Mouse (Mus musculus) kidney, embryonic 16.5 days (tissue): ENCODE results near the gene Mllt10. TPM values are rescaled to one million over a fixed set of nuclear protein-coding genes. Genes with fewer than 3 reads are reported as not detected.

ENCODE experiments used
- ATAC-seq: fragments of 200-750 bp; cut with Nextera tagmentation; 2 replicates; pipeline ENCODE4 v1.8.0; 2017; ENCODE audit warnings: moderate TSS enrichment; ENCODE audit not compliant: low FRiP score, low TSS enrichment
- H3K27ac ChIP-seq: fragments of 300-500 bp; sonication (generic); 2 replicates; pipeline ENCODE4 v1.5.1; 2014; ENCODE audit warnings: low read length
- H3K27me3 ChIP-seq: fragments of 300-500 bp; sonication (generic); 2 replicates; pipeline ENCODE4 v1.6.1; 2014; ENCODE audit warnings: low read length, control low read depth, mixed read lengths; ENCODE audit not compliant: insufficient read depth
- H3K36me3 ChIP-seq: fragments of 300-500 bp; sonication (generic); 2 replicates; pipeline ENCODE4 v1.6.1; 2014; ENCODE audit warnings: low read length, control low read depth, mixed read lengths; ENCODE audit not compliant: insufficient read depth
- H3K4me1 ChIP-seq: fragments of 300-500 bp; sonication (generic); 2 replicates; pipeline ENCODE4 v1.6.1; 2014; ENCODE audit warnings: low read length, control low read depth, mixed read lengths; ENCODE audit not compliant: insufficient read depth
- H3K4me2 ChIP-seq: fragments of 300-500 bp; sonication (generic); replicated peaks from 2 replicates; pipeline ENCODE4 v1.6.1; 2014; ENCODE audit warnings: low read depth, low read length
- H3K4me3 ChIP-seq: fragments of 300-500 bp; sonication (generic); 2 replicates; pipeline ENCODE4 v1.5.1; 2014; ENCODE audit warnings: mild to moderate bottlenecking, low read length
- H3K9ac ChIP-seq: fragments of 300-500 bp; sonication (generic); replicated peaks from 2 replicates; pipeline ENCODE4 v1.6.1; 2014; ENCODE audit warnings: low read length
- H3K9me3 ChIP-seq: fragments of 300-500 bp; sonication (generic); 2 replicates; pipeline ENCODE4 v1.6.1; 2016; ENCODE audit warnings: low read length, control low read depth
- WGBS: fragments of 180-500 bp; shearing (Covaris S2); extraction: QIAGEN DNeasy Blood & Tissue Kit; methylation state at CpG from one replicate; pipeline ENCODE4 v1.1.7; 2014; 5-methylcytosine and 5-hydroxymethylcytosine counted together
- polyA plus RNA-seq: library from polyadenylated mRNA; unstranded; fragments of >200 nt; fragmentation: Nextera tagmentation; extraction: Ambion mirVana; gene quantifications from 2 replicates; pipeline ENCODE4 v1.2.1, GENCODE M21; 2015

The Mllt10 gene
- polyA plus RNA-seq, 1 experiment from 2014 or later, result 63.4 TPM

DNA sequence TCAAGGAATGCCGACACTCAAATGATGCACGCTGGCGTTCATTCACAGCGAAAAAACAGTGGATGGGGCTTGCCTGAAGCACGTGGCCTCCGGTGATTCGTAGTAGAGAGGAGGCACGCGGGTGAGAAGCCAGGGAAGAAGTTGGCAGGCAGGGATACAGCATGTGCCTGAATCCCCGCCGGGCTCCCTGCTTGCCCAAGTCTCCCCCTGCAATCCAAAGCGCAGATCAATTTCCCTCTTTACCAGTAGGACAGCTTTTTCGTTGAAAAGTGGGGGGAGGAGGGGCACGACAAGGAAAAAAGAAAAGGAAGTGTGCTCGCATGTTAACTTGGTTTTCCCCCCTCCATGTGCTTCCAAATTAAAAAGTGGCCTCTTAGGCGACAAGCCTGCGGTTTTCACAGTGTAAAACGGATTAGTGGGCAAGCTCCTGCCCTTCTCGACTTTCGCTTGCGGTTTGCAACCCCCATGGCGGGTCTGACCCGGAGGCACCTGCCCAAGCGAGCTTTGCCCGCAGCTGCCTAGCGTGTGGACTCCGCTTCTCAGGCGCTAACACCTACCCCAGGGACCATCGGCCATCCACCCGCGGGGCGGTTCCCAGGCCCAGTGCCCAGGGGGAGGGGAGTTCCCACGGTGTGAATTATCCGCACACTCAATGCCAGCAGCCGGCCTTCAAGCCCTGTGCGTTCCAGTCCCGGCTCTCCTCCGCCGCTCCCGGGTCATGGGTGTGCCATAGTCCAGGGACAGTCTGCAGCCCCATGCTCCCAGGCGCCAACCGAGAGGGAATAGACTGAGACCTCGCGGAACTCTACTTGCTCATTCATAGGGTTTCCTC lies 28.7 kb upstream of the Mllt10 start:
- H3K36me3 ChIP-seq, result no peaks in the 10 kb centered on the region
- H3K27ac ChIP-seq, result peak overlapping the region; percentile 71
- peak overlapping the region; percentile 77 for H3K9ac ChIP-seq
- peak; percentile 29; the same call in 1 of the 2 replicates for ATAC-seq
- no peaks in the 10 kb centered on the region for H3K27me3 ChIP-seq
- whole genome bisulfite sequencing, result under 1% methylated on average over 44 of the region's 44 CpGs
- no peaks in the 10 kb centered on the region for H3K9me3 ChIP-seq
- H3K4me1 ChIP-seq, result peaks cover 25% of the 10 kb centered on the region
- H3K4me3 ChIP-seq, result peak overlapping the region; percentile 61
- peak overlapping the region; percentile 90 for H3K4me2 ChIP-seq

DNA sequence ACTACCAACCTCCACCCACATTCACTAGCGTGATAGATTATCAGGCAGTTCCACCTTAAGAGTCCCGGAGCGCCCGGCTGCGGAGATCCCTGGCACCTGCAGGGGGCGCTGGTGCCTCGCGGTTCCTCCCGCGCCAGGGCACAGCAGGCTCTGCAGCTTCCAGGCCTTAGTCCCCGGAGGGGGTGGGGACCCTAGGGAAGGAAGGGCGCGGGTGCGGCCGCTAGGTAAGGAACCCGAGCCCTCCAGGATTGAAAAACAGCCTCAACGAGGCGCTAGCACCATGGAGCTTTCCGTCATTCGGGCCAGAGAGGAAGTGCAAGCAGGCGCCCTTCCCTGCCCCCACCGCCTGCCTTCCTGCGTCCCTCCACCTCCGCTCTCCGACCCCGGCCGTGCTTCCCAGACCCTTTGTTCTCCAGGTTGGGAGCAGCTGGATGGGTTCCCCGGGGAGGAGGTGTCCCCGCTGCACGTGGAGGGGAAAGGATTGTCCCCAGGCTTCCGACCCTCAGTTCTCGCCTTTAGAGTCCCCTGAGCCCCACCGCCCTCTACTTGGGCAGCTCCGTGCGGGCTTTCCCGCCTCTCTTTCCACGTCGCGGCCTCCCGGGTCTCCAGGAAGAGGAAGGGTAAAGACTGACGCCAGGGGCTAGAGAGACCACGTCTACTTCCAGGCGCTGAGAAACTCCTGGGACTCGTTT lies 27.4 kb upstream of the Mllt10 start:
- H3K9ac ChIP-seq, result peak overlapping the region; percentile 75
- under 1% methylated on average over 40 of the region's 44 CpGs for WGBS
- H3K9me3 ChIP-seq, result no peaks in the 10 kb centered on the region
- peak overlapping the region; percentile 90 for H3K4me2 ChIP-seq
- peaks cover 34% of the 10 kb centered on the region for H3K4me1 ChIP-seq
- no peaks in the 10 kb centered on the region for H3K36me3 ChIP-seq
- no peaks in the 10 kb centered on the region for H3K27me3 ChIP-seq
- H3K27ac ChIP-seq, result peak overlapping the region; percentile 100
- ATAC-seq, result peak; percentile 94
- H3K4me3 ChIP-seq, result peak overlapping the region; percentile 61

DNA sequence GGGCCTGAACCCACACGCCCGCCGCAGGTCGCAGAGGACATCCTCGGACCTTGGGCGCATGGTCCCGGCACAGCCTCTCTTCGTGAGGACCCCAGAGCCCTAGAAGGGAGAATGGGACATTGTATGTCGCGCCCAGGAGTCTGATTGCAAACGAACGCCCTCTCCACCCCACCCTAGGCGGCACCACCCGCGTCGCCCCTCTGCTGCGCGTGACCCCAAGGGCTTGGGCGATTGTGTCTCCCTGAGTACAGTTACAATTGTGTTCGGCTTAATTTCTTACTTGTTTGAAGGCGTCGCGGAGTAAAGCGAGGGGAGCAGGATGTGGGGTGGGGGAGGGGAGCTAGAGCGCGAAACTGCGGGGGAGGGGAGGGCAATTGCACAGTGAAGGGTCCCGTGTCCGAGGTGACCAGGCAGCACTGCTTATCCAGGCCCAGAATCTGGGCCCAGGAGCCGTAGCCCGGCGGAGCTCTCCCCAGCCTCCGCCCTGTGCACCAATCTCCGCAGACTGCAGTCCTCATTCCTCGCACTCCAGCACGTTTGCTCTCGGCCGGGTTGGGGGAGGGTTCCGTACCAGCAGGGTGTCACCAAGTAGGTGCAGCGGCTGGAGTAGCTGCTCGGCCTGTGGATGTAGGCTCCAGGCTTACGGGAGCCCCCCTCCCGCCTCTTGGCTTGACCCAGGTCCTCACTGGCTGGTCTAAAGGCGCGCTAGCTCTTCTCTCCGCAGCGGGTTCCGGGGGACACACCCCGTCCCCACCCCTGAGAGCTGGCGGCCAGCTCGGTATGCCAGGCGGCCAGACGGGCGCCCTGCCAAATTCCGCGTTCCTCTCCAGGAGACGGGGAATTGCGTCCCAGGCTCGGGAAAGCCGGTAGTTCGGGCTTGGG lies 26.7 kb upstream of the Mllt10 start:
- peak; percentile 74 for ATAC-seq
- under 1% methylated on average over 61 of the region's 61 CpGs for WGBS
- no peaks in the 10 kb centered on the region for H3K27me3 ChIP-seq
- H3K4me3 ChIP-seq, result peak overlapping the region; percentile 61
- no peaks in the 10 kb centered on the region for H3K9me3 ChIP-seq
- peak overlapping the region; percentile 100 for H3K27ac ChIP-seq
- H3K4me2 ChIP-seq, result peak overlapping the region; percentile 90
- peaks cover 42% of the 10 kb centered on the region for H3K4me1 ChIP-seq
- H3K36me3 ChIP-seq, result no peaks in the 10 kb centered on the region
- peak overlapping the region; percentile 75 for H3K9ac ChIP-seq

DNA sequence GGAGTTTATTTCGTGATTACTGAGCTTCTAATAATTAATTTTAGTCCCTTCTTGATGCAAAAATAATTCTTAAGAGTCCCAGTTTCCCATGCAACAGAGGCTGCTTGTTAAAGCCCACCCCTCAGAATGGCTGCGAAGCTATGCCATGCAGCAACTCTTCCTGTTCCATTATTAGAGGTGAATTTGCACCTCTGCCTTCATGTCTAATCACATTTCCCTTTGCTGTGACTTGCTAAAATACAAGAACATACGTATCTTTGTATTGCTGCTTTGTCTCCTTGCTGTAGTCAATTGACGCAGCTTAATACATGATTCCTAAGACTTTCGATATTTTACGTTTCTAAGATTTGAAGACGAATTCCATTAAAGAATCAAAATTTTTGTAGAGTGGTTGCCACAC lies 25.4 kb upstream of the Mllt10 start:
- Histone ChIP-seq H3K4me3 (no peak overlapping the region), H3K27me3 (no peaks in the 10 kb centered on the region), H3K4me2 (no peak overlapping the region), H3K27ac (no peak overlapping the region), H3K36me3 (no peaks in the 10 kb centered on the region), H3K4me1 (peaks cover 54% of the 10 kb centered on the region), H3K9ac (no peak overlapping the region), H3K9me3 (no peaks in the 10 kb centered on the region)
- WGBS, result 87% methylated on average over 7 of the region's 7 CpGs
- no peak for ATAC-seq

DNA sequence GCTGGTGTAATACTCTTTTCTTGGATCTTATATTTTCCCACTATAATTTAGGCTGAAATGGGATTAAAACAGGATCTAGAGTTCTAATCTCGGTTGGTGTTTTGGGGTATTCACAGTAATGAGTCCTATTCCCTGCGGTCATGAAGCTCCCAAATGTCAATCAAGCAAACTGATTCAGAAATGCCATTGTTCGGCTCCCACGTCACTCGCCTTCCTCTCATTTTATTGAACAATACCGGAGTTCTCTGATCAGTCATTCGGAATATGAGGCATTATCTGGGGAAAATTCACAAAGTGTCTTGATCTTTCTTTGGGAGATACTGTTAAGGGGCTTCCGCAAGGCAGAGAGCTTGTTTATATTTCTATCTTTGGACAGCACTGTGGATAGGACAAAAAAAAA lies 24.5 kb upstream of the Mllt10 start:
- Histone ChIP-seq H3K4me1 (peaks cover 50% of the 10 kb centered on the region), H3K4me3 (no peak overlapping the region), H3K27ac (no peak overlapping the region), H3K9me3 (no peaks in the 10 kb centered on the region), H3K36me3 (no peaks in the 10 kb centered on the region), H3K27me3 (no peaks in the 10 kb centered on the region), H3K9ac (no peak overlapping the region), H3K4me2 (peak overlapping the region; percentile 73)
- ATAC-seq, result no peak
- WGBS, result 54% methylated on average over 8 of the region's 8 CpGs

DNA sequence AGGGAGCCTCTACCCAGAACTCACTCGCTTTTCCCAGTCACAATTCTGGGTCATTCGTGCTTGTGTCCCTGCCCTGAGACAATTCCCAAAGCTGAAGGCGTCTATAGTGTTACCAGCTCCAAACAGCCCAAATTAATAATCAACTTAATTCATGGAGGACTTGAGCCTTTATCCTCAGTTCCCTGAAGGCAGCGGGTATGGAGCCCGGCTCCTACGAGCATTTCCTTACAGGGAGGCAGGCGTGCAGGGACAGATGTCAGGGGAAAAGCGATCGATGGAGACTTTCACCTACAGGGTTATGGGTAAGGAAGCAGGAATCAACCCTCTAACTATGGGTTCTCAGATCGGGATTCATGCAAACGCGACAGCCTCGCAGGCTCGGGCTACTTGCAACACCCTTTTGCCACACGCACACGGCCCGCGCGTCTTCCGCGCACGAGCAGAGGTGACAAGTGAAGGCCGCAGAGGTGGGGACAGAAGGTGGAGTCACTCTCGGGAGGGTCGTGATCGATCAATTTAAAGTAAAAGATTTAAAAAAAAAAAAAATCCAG lies 23.7 kb upstream of the Mllt10 start:
- H3K36me3 ChIP-seq, result no peaks in the 10 kb centered on the region

DNA sequence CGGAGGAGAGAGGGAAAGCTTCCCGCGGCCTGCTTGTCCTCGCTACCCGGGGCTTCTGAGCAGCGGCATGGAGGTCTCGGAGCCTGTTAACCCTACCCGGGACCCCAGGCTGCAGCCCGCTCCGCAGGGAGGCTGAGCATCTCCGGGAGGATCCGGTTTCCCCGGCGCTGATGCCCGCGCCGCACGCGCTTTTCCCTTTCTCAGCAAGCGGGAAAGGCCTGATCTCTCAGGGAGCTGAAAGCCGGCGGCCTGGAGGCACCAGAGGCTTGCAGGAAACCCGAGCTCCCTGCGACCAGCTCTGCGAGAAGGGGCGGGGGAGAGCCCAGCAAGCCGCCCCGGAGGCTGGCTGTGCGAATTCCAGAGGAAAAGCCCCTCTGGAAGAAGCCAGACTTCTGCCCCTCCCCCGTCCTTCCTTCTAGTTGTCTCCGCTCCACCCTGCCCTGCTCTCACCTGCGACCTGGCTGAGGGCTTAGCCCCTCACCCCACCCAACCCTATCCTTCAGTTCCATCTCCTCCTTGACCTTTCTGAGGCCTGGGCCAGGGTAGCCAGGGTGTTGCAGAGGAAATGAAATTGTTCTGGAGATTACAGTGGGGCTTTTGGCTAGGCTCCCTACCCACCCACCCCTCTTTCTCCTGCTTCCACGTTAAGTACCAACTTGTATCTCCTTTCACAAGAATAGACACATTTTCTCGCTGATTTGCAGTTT lies 23.1 kb upstream of the Mllt10 start:
- Histone ChIP-seq H3K4me2 (peak overlapping the region; percentile 73), H3K36me3 (no peaks in the 10 kb centered on the region), H3K9me3 (no peaks in the 10 kb centered on the region), H3K4me3 (peak overlapping the region; percentile 44), H3K9ac (peak overlapping the region; percentile 78), H3K27ac (peak overlapping the region; percentile 84), H3K27me3 (no peaks in the 10 kb centered on the region), H3K4me1 (peaks cover 47% of the 10 kb centered on the region)
- peak; percentile 7 for ATAC-seq
- 3% methylated on average over 34 of the region's 34 CpGs for WGBS

More for the DNA sequence above, 23.7 kb upstream of the Mllt10 start:
- no peaks in the 10 kb centered on the region for H3K9me3 ChIP-seq
- WGBS, result 7% methylated on average over 26 of the region's 26 CpGs
- peak overlapping the region; percentile 84 for H3K27ac ChIP-seq
- peak overlapping the region; percentile 44 for H3K4me3 ChIP-seq
- peak overlapping the region; percentile 78 for H3K9ac ChIP-seq
- H3K27me3 ChIP-seq, result no peaks in the 10 kb centered on the region
- no peak for ATAC-seq
- peaks cover 47% of the 10 kb centered on the region for H3K4me1 ChIP-seq
- H3K4me2 ChIP-seq, result peak overlapping the region; percentile 73

DNA sequence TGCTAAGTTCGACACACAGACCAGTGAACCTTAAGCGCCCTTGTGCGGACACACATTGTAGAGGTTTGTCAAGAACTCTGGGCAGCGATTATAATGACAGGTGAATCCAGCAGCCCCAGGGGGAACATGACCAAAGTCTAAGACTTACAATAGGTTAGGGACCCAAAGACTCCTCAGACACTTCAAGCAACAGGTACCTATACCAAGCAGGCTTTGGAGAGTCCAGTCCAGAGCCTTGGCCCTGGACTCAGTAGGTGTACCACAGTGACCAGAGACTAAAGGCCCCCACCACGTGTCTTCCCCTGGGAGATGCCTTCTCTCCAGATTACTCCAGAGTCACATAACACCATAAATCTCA lies 22.5 kb upstream of the Mllt10 start:
- peak overlapping the region; percentile 78 for H3K9ac ChIP-seq
- H3K4me1 ChIP-seq, result peaks cover 47% of the 10 kb centered on the region
- WGBS, result 55% methylated on average over 5 of the region's 5 CpGs
- no peak overlapping the region; the same call in 1 of the 2 replicates for H3K4me3 ChIP-seq
- H3K27me3 ChIP-seq, result no peaks in the 10 kb centered on the region
- ATAC-seq, result no peak
- H3K36me3 ChIP-seq, result no peaks in the 10 kb centered on the region
- no peaks in the 10 kb centered on the region for H3K9me3 ChIP-seq
- H3K4me2 ChIP-seq, result peak overlapping the region; percentile 73; the same call in 1 of the 2 replicates
- peak overlapping the region; percentile 84 for H3K27ac ChIP-seq
